Mouse (Mus musculus) embryonic facial prominence, embryonic 10.5 days (tissue): ENCODE results near the gene Srxn1. TPM values are rescaled to one million over a fixed set of nuclear protein-coding genes. Genes with fewer than 3 reads are reported as not detected.

Experiments used
- DNase-seq: peaks from one replicate; pipeline ENCODE4 v3.0.0-alpha.2; 2017; ENCODE audit warnings: low spot score
- H3K27ac ChIP-seq: fragments of 300-500 bp; sonication (generic); replicated peaks from 2 replicates; pipeline ENCODE4 v1.5.1; 2016; ENCODE audit warnings: mild to moderate bottlenecking
- H3K27me3 ChIP-seq: fragments of 300-500 bp; sonication (generic); replicated peaks from 2 replicates; pipeline ENCODE4 v1.6.1; 2016; ENCODE audit warnings: low read depth, mild to moderate bottlenecking; ENCODE audit not compliant: poor library complexity, severe bottlenecking
- H3K36me3 ChIP-seq: fragments of 300-500 bp; sonication (generic); replicated peaks from 2 replicates; pipeline ENCODE4 v1.6.1; 2016; ENCODE audit warnings: mild to moderate bottlenecking, moderate library complexity
- H3K4me1 ChIP-seq: fragments of 300-500 bp; sonication (generic); 2 replicates; pipeline ENCODE4 v1.6.1; 2016
- H3K4me3 ChIP-seq: fragments of 300-500 bp; sonication (generic); 2 replicates; pipeline ENCODE4 v1.5.1; 2016; ENCODE audit warnings: mild to moderate bottlenecking, moderate library complexity
- H3K9me3 ChIP-seq: fragments of 300-500 bp; sonication (generic); 2 replicates; pipeline ENCODE4 v1.6.1; 2016; ENCODE audit warnings: mild to moderate bottlenecking
- WGBS: fragments of 180-500 bp; shearing (Covaris S2); methylation state at CpG from one replicate; pipeline ENCODE4 v1.1.7; 2016; 5-methylcytosine and 5-hydroxymethylcytosine counted together
- polyA plus RNA-seq: library from polyadenylated mRNA; unstranded; fragments of >200 nt; fragmentation: Nextera tagmentation; extraction: Ambion mirVana; gene quantifications from 2 replicates; pipeline ENCODE4 v1.2.1, GENCODE M21; 2016

Srxn1 gene
- polyA plus RNA-seq, 1 experiment from 2014 or later = 12.4 TPM

GRCm38 (mm10) chr2:152081641-152082448, 23.5 kb upstream of the Srxn1 start:
- Histone ChIP-seq H3K27me3 (peaks cover 89% of the 10 kb centered on the region), H3K36me3 (no peaks in the 10 kb centered on the region), H3K4me1 (peaks cover 25% of the 10 kb centered on the region), H3K4me3 (peak overlapping the region; percentile 62), H3K27ac (peak overlapping the region; percentile 73), H3K9me3 (no peaks in the 10 kb centered on the region)
- 1% methylated on average over 81 of the region's 81 CpGs for WGBS
- DNase-seq = peak; percentile 92

DNA sequence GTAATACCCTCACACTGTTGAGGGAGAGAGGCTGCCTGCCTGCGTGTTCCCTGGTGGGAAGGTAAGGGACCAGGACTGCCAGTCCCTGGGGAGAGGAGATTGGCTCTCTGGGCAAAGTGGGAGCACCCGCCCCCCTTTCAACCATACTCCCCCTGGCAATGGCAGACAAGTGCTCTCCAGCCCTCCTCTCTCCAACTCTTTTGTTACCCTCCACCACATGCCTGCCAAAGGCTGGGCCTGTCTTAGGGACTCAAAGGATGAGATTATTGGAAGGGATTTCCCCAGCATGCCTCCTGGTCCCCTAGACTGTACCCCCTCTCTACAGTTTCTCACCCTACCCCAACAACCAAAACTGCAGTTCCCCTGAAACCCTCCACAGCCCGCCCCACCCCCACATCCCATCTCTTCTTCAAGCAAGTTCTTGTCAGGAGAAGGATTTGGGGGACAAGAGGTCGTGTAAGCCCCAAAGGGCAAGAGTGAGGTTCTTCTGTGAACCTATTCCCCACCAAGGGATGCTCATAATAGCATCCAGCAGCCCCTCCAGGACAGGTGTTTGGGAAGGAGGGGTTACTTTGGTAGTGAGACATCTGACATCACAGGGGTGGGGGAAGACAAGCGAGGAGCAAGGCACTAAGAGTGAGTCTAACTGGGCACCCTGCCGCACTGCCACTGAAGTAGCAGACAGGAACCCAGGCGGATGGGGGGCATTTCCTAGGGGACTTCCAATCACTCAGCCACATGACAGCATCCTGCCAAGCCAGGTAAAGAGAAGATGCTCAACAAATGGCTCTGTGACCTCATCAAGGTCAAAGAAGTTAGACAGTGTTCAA, 22.6 kb upstream of the Srxn1 start:
- peak overlapping the region; percentile 73 for H3K27ac ChIP-seq
- H3K27me3 ChIP-seq = peaks cover 86% of the 10 kb centered on the region
- peak overlapping the region; percentile 62 for H3K4me3 ChIP-seq

GRCm38 (mm10) chr2:152083411-152083810, 21.9 kb upstream of the Srxn1 start:
- Histone ChIP-seq H3K27ac (no peak overlapping the region), H3K9me3 (no peaks in the 10 kb centered on the region), H3K4me3 (peak overlapping the region; percentile 62), H3K27me3 (peaks cover 86% of the 10 kb centered on the region), H3K36me3 (no peaks in the 10 kb centered on the region), H3K4me1 (peaks cover 29% of the 10 kb centered on the region)
- 57% methylated on average over 4 of the region's 4 CpGs for WGBS
- DNase-seq = no peak

More for the DNA sequence above, 22.6 kb upstream of the Srxn1 start:
- Histone ChIP-seq H3K9me3 (no peaks in the 10 kb centered on the region), H3K36me3 (no peaks in the 10 kb centered on the region), H3K4me1 (peaks cover 29% of the 10 kb centered on the region)
- no peak for DNase-seq
- WGBS = 20% methylated on average over 7 of the region's 7 CpGs

DNA sequence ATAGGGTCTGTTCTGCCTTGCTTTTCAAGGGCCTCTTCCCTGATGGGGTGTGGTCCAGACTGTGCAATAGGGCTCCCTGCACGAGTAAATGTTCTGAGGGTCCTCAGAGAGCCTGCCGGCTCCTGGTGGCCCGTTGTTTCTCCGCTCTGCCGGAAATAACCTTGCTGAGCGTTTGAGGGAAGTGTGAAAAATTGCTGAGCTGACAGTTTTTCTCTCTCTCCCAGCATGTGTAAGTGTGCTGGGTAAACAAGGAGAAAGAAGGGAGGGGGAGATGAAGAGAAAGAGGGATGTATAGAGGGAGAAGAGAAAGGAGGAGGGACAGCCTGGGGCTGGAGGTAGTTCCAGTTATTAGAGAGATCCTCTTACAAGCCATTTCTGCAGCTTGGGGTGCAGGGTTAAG, 21.0 kb upstream of the Srxn1 start:
- DNase-seq = no peak
- peaks cover 29% of the 10 kb centered on the region for H3K4me1 ChIP-seq
- no peaks in the 10 kb centered on the region for H3K36me3 ChIP-seq
- H3K4me3 ChIP-seq = peak overlapping the region; percentile 62; the same call in 1 of the 2 replicates
- no peak overlapping the region for H3K27ac ChIP-seq
- WGBS = 65% methylated on average over 6 of the region's 6 CpGs
- no peaks in the 10 kb centered on the region for H3K9me3 ChIP-seq
- peaks cover 85% of the 10 kb centered on the region for H3K27me3 ChIP-seq

- no peak overlapping the region for H3K4me3 ChIP-seq
- H3K27me3 ChIP-seq = peaks cover 85% of the 10 kb centered on the region
- no peak for DNase-seq
- H3K4me1 ChIP-seq = peaks cover 26% of the 10 kb centered on the region
- no peak overlapping the region for H3K27ac ChIP-seq
- H3K9me3 ChIP-seq = no peaks in the 10 kb centered on the region
- no peaks in the 10 kb centered on the region for H3K36me3 ChIP-seq
- 76% methylated on average over 6 of the region's 6 CpGs for WGBS
These were observed 19.9 kb upstream of the Srxn1 start for GRCm38 (mm10) chr2:152085414-152085813.

- 76% methylated on average over 6 of the region's 6 CpGs for WGBS
- Histone ChIP-seq H3K4me1 (peaks cover 18% of the 10 kb centered on the region), H3K36me3 (no peaks in the 10 kb centered on the region), H3K4me3 (no peak overlapping the region), H3K9me3 (no peaks in the 10 kb centered on the region), H3K27ac (no peak overlapping the region), H3K27me3 (peaks cover 85% of the 10 kb centered on the region)
- DNase-seq = no peak
These were observed 18.9 kb upstream of the Srxn1 start for GRCm38 (mm10) chr2:152086451-152086850.

- peaks cover 86% of the 10 kb centered on the region for H3K27me3 ChIP-seq
- no peaks in the 10 kb centered on the region for H3K36me3 ChIP-seq
- no peak overlapping the region for H3K27ac ChIP-seq
- H3K9me3 ChIP-seq = no peaks in the 10 kb centered on the region
- DNase-seq = no peak
- no peak overlapping the region for H3K4me3 ChIP-seq
- 82% methylated on average over 5 of the region's 5 CpGs for WGBS
- H3K4me1 ChIP-seq = peaks cover 16% of the 10 kb centered on the region
These were observed 18.2 kb upstream of the Srxn1 start for GRCm38 (mm10) chr2:152087111-152087510.

- Histone ChIP-seq H3K4me3 (no peak overlapping the region), H3K9me3 (no peaks in the 10 kb centered on the region), H3K27ac (no peak overlapping the region), H3K4me1 (peaks cover 18% of the 10 kb centered on the region), H3K27me3 (peaks cover 86% of the 10 kb centered on the region), H3K36me3 (no peaks in the 10 kb centered on the region)
- DNase-seq = peak; percentile 60
- WGBS = 8% methylated on average over 4 of the region's 4 CpGs
These were observed 16.2 kb upstream of the Srxn1 start for GRCm38 (mm10) chr2:152089078-152089477.

- H3K4me3 ChIP-seq = no peak overlapping the region
- no peaks in the 10 kb centered on the region for H3K9me3 ChIP-seq
- no peak overlapping the region for H3K27ac ChIP-seq
- H3K27me3 ChIP-seq = peaks cover 86% of the 10 kb centered on the region
- no peak for DNase-seq
- H3K36me3 ChIP-seq = no peaks in the 10 kb centered on the region
- WGBS = 82% methylated on average over 5 of the region's 5 CpGs
- peaks cover 22% of the 10 kb centered on the region for H3K4me1 ChIP-seq
These were observed 15.7 kb upstream of the Srxn1 start for GRCm38 (mm10) chr2:152089581-152089980.

- DNase-seq = no peak
- peaks cover 31% of the 10 kb centered on the region for H3K4me1 ChIP-seq
- H3K27ac ChIP-seq = no peak overlapping the region
- H3K27me3 ChIP-seq = peaks cover 86% of the 10 kb centered on the region
- no peaks in the 10 kb centered on the region for H3K36me3 ChIP-seq
- 88% methylated on average over 5 of the region's 5 CpGs for WGBS
- no peak overlapping the region for H3K4me3 ChIP-seq
- H3K9me3 ChIP-seq = no peaks in the 10 kb centered on the region
These were observed 14.8 kb upstream of the Srxn1 start for GRCm38 (mm10) chr2:152090486-152090885.

DNA sequence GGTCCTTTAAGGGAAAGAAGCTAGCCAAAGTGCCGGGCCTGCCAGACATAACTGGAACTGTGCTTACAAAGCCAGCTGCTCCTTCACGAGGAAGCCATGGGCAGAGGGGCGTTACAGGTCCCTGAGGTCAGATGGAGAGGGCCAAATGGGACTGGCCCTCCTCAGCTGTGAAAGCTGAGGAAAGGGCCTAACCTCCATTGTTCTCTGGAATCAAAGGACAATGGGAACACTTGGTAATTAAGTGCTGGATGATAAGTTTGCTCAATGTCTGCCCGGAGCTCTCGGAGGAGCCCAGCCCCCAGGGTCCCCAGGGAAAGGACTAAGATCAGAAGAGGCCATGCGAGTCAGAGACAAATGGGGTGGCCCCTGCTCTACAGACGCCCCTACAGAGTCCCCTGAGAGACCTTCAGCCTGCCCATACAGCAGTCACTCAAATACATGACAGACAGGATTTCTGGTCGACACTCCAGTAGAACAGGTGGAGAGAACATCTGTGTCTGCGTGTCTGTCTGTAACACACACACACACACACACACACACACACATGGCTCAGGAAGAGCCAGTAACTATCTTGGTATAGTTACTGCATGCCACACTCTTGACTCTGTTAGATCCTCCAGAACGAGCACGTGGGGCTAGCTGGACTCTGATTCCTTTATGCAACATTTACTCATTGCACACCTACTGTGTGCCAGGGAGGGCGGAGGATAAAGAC, 13.8 kb upstream of the Srxn1 start:
- Histone ChIP-seq H3K36me3 (no peaks in the 10 kb centered on the region), H3K27me3 (peaks cover 93% of the 10 kb centered on the region), H3K4me1 (peaks cover 36% of the 10 kb centered on the region), H3K4me3 (no peak overlapping the region), H3K27ac (no peak overlapping the region), H3K9me3 (no peaks in the 10 kb centered on the region)
- 33% methylated on average over 12 of the region's 12 CpGs for WGBS
- no peak for DNase-seq

DNA sequence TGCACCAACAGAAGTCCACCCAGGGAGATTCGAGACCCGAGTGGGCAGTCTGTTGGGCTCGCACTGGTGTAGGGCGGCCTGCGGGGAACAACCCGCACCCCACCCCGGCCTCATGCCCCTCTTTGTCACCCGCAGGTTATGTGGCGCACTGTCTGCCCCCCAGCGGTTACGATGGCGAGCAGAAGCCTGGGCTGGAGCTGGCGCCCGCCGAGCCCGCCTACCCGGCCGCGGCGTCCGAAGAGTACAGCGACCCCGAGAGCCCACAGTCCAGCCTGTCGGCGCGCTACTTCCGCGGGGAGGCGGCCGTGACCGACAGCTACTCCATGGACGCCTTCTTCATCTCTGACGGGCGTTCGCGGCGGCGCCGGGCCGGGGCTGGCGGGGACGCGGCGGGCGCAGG, 12.4 kb upstream of the Srxn1 start:
- Histone ChIP-seq H3K27me3 (peaks cover 99% of the 10 kb centered on the region), H3K4me3 (peak overlapping the region; percentile 55), H3K9me3 (no peaks in the 10 kb centered on the region), H3K27ac (no peak overlapping the region), H3K36me3 (no peaks in the 10 kb centered on the region), H3K4me1 (peaks cover 32% of the 10 kb centered on the region)
- WGBS = 4% methylated on average over 44 of the region's 45 CpGs
- peak; percentile 50 for DNase-seq
